ENCODE assay signal across 9 mouse cellular contexts in the genomic region with DNA sequence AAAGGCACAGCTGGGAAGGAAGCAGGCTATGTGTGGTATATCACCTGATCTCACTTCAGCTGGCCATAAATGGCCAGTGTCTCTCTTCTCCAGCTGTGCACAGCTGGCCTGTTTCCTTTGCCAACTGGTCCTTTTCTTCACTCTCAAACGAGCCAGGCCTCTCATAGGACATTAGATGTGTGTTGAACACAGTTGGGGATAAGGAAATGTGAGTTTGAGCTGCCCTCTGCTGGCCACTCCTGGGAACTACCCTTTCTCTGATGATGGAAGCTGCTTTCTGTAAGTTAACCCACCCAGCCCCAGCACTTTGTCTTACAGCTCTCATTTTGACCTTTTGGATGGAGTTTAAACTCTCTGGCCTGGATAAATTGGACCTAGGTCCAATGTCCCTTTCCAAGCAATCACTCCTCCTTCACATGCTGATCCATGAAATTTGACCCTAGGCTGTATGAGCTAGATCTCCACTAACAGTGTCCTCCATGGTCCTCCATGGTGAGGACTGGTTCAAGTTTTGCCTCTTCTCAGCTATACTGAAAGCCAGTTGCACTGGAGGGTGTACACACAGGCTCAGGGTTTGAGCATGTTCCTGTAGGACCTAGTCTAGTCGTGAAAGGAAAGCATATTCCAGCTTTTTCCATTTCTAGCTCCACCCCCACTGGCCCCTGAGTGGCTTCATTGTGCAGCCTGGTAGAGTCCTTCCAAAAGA. TPM values are rescaled to one million over a fixed set of nuclear protein-coding genes. Genes with fewer than 3 reads are reported as not detected.
DNase-seq lines count a peak whose midpoint lies in the region; ATAC-seq and TF ChIP-seq lines count a peak whose summit lies in the region.
"Had no signal": no experiment of that assay in that cellular context is flagged by ENCODE, and none has a peak within 500 bp of the region (broad histone marks: within the 10 kb centered on the region; RNA-seq: fewer than 3 reads in every experiment).

No protein-coding gene starts in this region.

- H3K4me2 ChIP-seq in embryonic facial prominence, embryonic 15.5 days (replicated peaks): no peak overlapping the region
- H3K4me2 ChIP-seq in limb, embryonic 13.5 days (replicated peaks): no peak overlapping the region

- H3K36me3 ChIP-seq in embryonic facial prominence, embryonic 15.5 days: no peaks in the 10 kb centered on the region
- H3K36me3 ChIP-seq in limb, embryonic 13.5 days: no peaks in the 10 kb centered on the region

- H3K27me3 ChIP-seq in embryonic facial prominence, embryonic 15.5 days: no peaks in the 10 kb centered on the region
- H3K27me3 ChIP-seq in limb, embryonic 13.5 days: no peaks in the 10 kb centered on the region

- TF ChIP-seq CTCF in bone marrow macrophage, adult 2 months (IDR thresholded peaks at IDR 0.05; ENCODE audit: low read depth, low read length): peak; percentile 27; the same call in 1 of the 2 replicates

- no peaks in the 10 kb centered on the region for H3K9me3 ChIP-seq in embryonic facial prominence, embryonic 15.5 days (replicated peaks)
- H3K9me3 ChIP-seq in limb, embryonic 13.5 days: no peaks in the 10 kb centered on the region

- no peak overlapping the region for H3K4me3 ChIP-seq in bone marrow macrophage, adult 2 months (ENCODE audit: insufficient read depth, low read length)
- no peak overlapping the region for H3K4me3 ChIP-seq in embryonic facial prominence, embryonic 15.5 days (replicated peaks)
- H3K4me3 ChIP-seq in limb, embryonic 13.5 days: no peak overlapping the region
- H3K4me3 ChIP-seq: erythroblast, embryonic 14.5 days had no signal

- no peak overlapping the region for H3K9ac ChIP-seq in embryonic facial prominence, embryonic 15.5 days
- no peak overlapping the region for H3K9ac ChIP-seq in limb, embryonic 13.5 days

- DNase-seq in CD4-positive helper T cell, adult 2 months (ENCODE audit: low read depth, low spot score): peak; percentile 83
- peak; percentile 88 to 94 for DNase-seq in heart, adult 9 months (ENCODE audit: low spot score in 2 of 2)
- peak; percentile 96 for DNase-seq in kidney, adult 9 months
- DNase-seq in spleen, postnatal 4 days (ENCODE audit: low spot score in 2 of 2): peak; percentile 75 to 89

- peak; percentile 48; the same call in 1 of the 2 replicates for ATAC-seq in embryonic facial prominence, embryonic 15.5 days (ENCODE audit: insufficient number of reproducible peaks, low FRiP score, low TSS enrichment, low read depth)
- ATAC-seq in limb, embryonic 13.5 days (ENCODE audit: low FRiP score, low read depth): peak; percentile 75
- ATAC-seq in monocyte, adult 5-6 weeks (replicated peaks; ENCODE audit: insufficient number of reproducible peaks, low FRiP score, low TSS enrichment, poor library complexity, severe bottlenecking): peak; percentile 85

- 2% methylated on average over 2 of the region's 2 CpGs for WGBS in embryonic facial prominence, embryonic 15.5 days
- 16% methylated on average over 2 of the region's 2 CpGs for WGBS in limb, embryonic 13.5 days

- peaks cover 14% of the 10 kb centered on the region for H3K4me1 ChIP-seq in bone marrow macrophage, adult 2 months (ENCODE audit: control insufficient read depth, insufficient read depth, low read length)
- 0 out of 2 replicates have a peak, but pooled peaks cover 10% of the 10 kb centered on the region for H3K4me1 ChIP-seq in embryonic facial prominence, embryonic 15.5 days
- H3K4me1 ChIP-seq in limb, embryonic 13.5 days: peaks cover 15% of the 10 kb centered on the region

- TF ChIP-seq POLR2A in bone marrow macrophage, adult 2 months (IDR thresholded peaks at IDR 0.05; ENCODE audit: borderline replicate concordance, low read depth, low read length): no peak

- H3K27ac ChIP-seq in bone marrow macrophage, adult 2 months (ENCODE audit: insufficient read depth, low read depth, low read length): no peak overlapping the region
- no peak overlapping the region for H3K27ac ChIP-seq in embryonic facial prominence, embryonic 15.5 days (replicated peaks)
- no peak overlapping the region for H3K27ac ChIP-seq in limb, embryonic 13.5 days

RNA-seq across cellular contexts. Expression of a gene that starts 13.0 kb away (rescaled TPM):
- polyA plus RNA-seq in bone marrow macrophage, adult 2 months (2012; ENCODE audit: insufficient read depth, insufficient read length, missing spikeins): not detected in 2 replicates
- not detected in 2 replicates for polyA plus RNA-seq in embryonic facial prominence, embryonic 15.5 days (2015; fragmentation: Nextera tagmentation; extraction: Ambion mirVana)
- polyA plus RNA-seq in limb, embryonic 13.5 days (2015; fragmentation: Nextera tagmentation; extraction: Ambion mirVana): 0.38 TPM in 1 of 2 replicates, not detected in the other
- not detected in 3 replicates for total RNA-seq in monocyte, adult 5-6 weeks (2017)
- polyA plus RNA-seq: erythroblast, embryonic 14.5 days had no signal

RNA-seq across cellular contexts. Expression of a gene that starts 31.6 kb away (rescaled TPM):
- 19.6 and 24.6 TPM in 2 replicates for polyA plus RNA-seq in bone marrow macrophage, adult 2 months (2012; ENCODE audit: insufficient read depth, insufficient read length, missing spikeins)
- polyA plus RNA-seq in embryonic facial prominence, embryonic 15.5 days (2015; fragmentation: Nextera tagmentation; extraction: Ambion mirVana): 213 and 231 TPM in 2 replicates
- polyA plus RNA-seq in limb, embryonic 13.5 days (2015; fragmentation: Nextera tagmentation; extraction: Ambion mirVana): 260 TPM in 2 replicates
- total RNA-seq in monocyte, adult 5-6 weeks (2017): 5.0 to 6.9 TPM in 2 of 3 replicates, not detected in the other
